Mouse (Mus musculus) left cerebral cortex, adult 2 months (tissue): ENCODE results near the gene Dtx1. TPM values are rescaled to one million over a fixed set of nuclear protein-coding genes. Genes with fewer than 3 reads are reported as not detected.

Experiments used
- DNase-seq, 2 experiments: peaks; one replicate each; pipeline ENCODE4 v3.0.0; 2021 to 2022; ENCODE audit warnings: low spot score in 2 of 2, mixed read lengths in 1 of 2; ENCODE audit errors: extremely low spot score in 1 of 2
- H3K27ac ChIP-seq: fragments of 200-600 bp; 2 replicates; pipeline ENCODE4 v1.8.1; 2022
- H3K4me3 ChIP-seq: fragments of 200-600 bp; 2 replicates; pipeline ENCODE4 v1.8.1; 2022
- CTCF ChIP-seq: fragments of 200-600 bp; IDR thresholded peaks from 2 replicates; pipeline ENCODE4 v1.8.1; 2022; ENCODE audit warnings: antibody characterized with exemption, mild to moderate bottlenecking, moderate library complexity
- intact Hi-C: fragments of 180-260 bp; cut with DNase I; formaldehyde crosslinking; loops from one replicate; pipeline ENCODE4 v1.15.1; 2025
- total RNA-seq, 2 experiments: library from RNA; stranded (reverse); gene quantifications; 2 replicates each; pipeline ENCODE4 v1.2.3; 2021

Gene Dtx1
- total RNA-seq, 2 experiments from 2014 or later: 74.5 to 76.9 TPM

- no peak overlapping the region for H3K27ac ChIP-seq
- H3K4me3 ChIP-seq: no peak overlapping the region
- DNase-seq: no peak
- TF ChIP-seq CTCF: no peak
- intact Hi-C loops: no loop called here
Measured at GRCm38 (mm10) chr5:120721005-120721404, 9.3 kb upstream of the Dtx1 start.

- intact Hi-C loops: no loop called here
- Histone ChIP-seq H3K4me3 (no peak overlapping the region), H3K27ac (no peak overlapping the region)
- no peak for DNase-seq
- no peak; the same call in 1 of the 2 replicates for TF ChIP-seq CTCF
Measured at GRCm38 (mm10) chr5:120718600-120719378, 7.1 kb upstream of the Dtx1 start.

- no peak for TF ChIP-seq CTCF
- intact Hi-C loops: no loop called here
- Histone ChIP-seq H3K27ac (no peak overlapping the region), H3K4me3 (no peak overlapping the region)
- no peak for DNase-seq
Measured at GRCm38 (mm10) chr5:120717136-120717535, 5.4 kb upstream of the Dtx1 start.

- peak; percentile 99 for TF ChIP-seq CTCF
- Histone ChIP-seq H3K27ac (no peak overlapping the region), H3K4me3 (no peak overlapping the region)
- peak; percentile 82 to 86 for DNase-seq
- intact Hi-C loops: no loop called here
Measured at GRCm38 (mm10) chr5:120714314-120714713, 2.6 kb upstream of the Dtx1 start.

GRCm38 (mm10) chr5:120712721-120713120 lies 994 bp upstream of the Dtx1 start:
- no peak for DNase-seq
- Histone ChIP-seq H3K4me3 (no peak overlapping the region), H3K27ac (no peak overlapping the region)
- intact Hi-C loops: loop anchor here (1.0 kb wide), 1 partner anchor 92 kb away; no protein-coding TSS in a partner anchor
- TF ChIP-seq CTCF: no peak

GRCm38 (mm10) chr5:120711416-120711815 lies 311 bp downstream of the Dtx1 start:
- Histone ChIP-seq H3K27ac (peak overlapping the region; percentile 92), H3K4me3 (peak overlapping the region; percentile 91)
- intact Hi-C loops: no loop called here
- no peak for TF ChIP-seq CTCF
- peak; percentile 86 for DNase-seq

- no peak for TF ChIP-seq CTCF
- peak in 1 of 2 experiments; percentile 41 for DNase-seq
- intact Hi-C loops: loop anchor here (1.0 kb wide), 1 partner anchor 31 kb away; no protein-coding TSS in a partner anchor
- Histone ChIP-seq H3K4me3 (peak overlapping the region; percentile 91), H3K27ac (peak overlapping the region; percentile 92)
Measured at GRCm38 (mm10) chr5:120710826-120711248, 890 bp downstream of the Dtx1 start.

- no peak for TF ChIP-seq CTCF
- H3K4me3 ChIP-seq: peak overlapping the region; percentile 91
- DNase-seq: peak; percentile 48 to 54
- H3K27ac ChIP-seq: peak overlapping the region; percentile 92
- intact Hi-C loops: loop anchor here (1.0 kb wide), 1 partner anchor 30 kb away; no protein-coding TSS in a partner anchor
Measured at GRCm38 (mm10) chr5:120710161-120710825, 1.4 kb downstream of the Dtx1 start.

- intact Hi-C loops: no loop called here
- H3K4me3 ChIP-seq: peak overlapping the region; percentile 4
- TF ChIP-seq CTCF: no peak
- no peak for DNase-seq
- H3K27ac ChIP-seq: no peak overlapping the region; the same call in 1 of the 2 replicates
Measured at GRCm38 (mm10) chr5:120706976-120707375, 4.8 kb downstream of the Dtx1 start.

GRCm38 (mm10) chr5:120706541-120706940 lies 5.2 kb downstream of the Dtx1 start:
- Histone ChIP-seq H3K27ac (no peak overlapping the region; the same call in 1 of the 2 replicates), H3K4me3 (peak overlapping the region; percentile 4)
- peak; percentile 44 to 47 for DNase-seq
- TF ChIP-seq CTCF: no peak
- intact Hi-C loops: no loop called here

GRCm38 (mm10) chr5:120704421-120704820 lies 7.3 kb downstream of the Dtx1 start:
- Histone ChIP-seq H3K27ac (no peak overlapping the region), H3K4me3 (no peak overlapping the region)
- intact Hi-C loops: no loop called here
- DNase-seq: no peak
- no peak for TF ChIP-seq CTCF

GRCm38 (mm10) chr5:120703660-120704059 lies 8.1 kb downstream of the Dtx1 start:
- intact Hi-C loops: no loop called here
- DNase-seq: no peak
- TF ChIP-seq CTCF: no peak
- no peak overlapping the region for H3K4me3 ChIP-seq
- H3K27ac ChIP-seq: no peak overlapping the region
